Mouse (Mus musculus) retina, postnatal 7 days (tissue): Measurements from ENCODE around the gene Ripk3.

Experiments used
- DNase-seq: peaks from one replicate; pipeline ENCODE4 v3.0.0-alpha.2; 2012; ENCODE audit warnings: low read depth, low spot score

Gene Ripk3

GRCm38 (mm10) chr14:55788256-55789050 lies at the start of gene Ripk3:
Ripk3 (minus strand) TSS chr14:55788865.
- DNase-seq, result no peak

DNA sequence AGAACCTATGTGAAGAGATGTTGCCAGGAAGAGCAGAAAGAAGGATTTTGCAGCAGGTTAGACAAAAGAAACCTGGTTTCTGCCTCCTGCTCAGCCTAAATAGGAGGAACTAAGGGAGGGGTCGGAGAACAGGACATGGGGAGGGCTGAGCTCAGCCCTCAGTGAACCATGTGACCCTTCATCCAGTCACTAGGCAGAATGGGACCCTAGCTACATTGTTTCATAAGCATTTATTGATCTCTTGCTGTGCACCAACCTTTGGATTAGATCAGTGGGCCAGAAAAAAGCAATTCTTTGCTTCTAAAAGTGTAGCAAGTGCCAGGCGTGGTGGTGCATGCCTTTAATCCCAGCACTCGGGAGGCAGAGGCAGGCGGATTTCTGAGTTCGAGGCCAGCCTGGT lies 49.6 kb upstream of the Ripk3 start:
- no peak for DNase-seq

GRCm38 (mm10) chr14:55834808-55835533 lies 46.3 kb upstream of the Ripk3 start:
- DNase-seq, result no peak

- DNase-seq, result no peak
Measured at GRCm38 (mm10) chr14:55833126-55833525, 44.5 kb upstream of the Ripk3 start.

- DNase-seq, result no peak
Measured at GRCm38 (mm10) chr14:55830331-55830730, 41.7 kb upstream of the Ripk3 start.

DNA sequence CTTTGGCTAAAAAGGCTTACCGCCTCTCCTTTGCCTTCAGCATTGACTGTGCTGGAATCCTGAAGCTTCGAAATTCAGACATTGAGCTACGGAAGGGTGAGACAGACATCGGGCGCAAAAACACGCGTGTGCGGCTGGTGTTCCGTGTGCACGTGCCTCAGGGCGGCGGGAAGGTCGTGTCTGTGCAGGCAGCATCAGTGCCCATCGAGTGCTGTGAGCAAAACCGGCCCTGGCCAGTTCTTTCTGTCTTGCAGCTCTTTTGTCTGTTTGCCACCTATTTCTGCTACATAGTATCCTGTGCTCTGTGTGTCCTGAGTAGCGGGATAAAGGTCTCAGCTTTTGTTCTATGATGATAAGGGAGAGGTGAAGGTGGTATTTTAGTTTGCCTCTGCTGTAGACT lies 41.2 kb upstream of the Ripk3 start:
- no peak for DNase-seq

GRCm38 (mm10) chr14:55828716-55829263 lies 40.1 kb upstream of the Ripk3 start:
- DNase-seq, result no peak

- no peak for DNase-seq
Measured at GRCm38 (mm10) chr14:55826551-55827340, 38.1 kb upstream of the Ripk3 start.

GRCm38 (mm10) chr14:55826142-55826541 lies 37.5 kb upstream of the Ripk3 start:
- DNase-seq, result no peak

GRCm38 (mm10) chr14:55825216-55826051 lies 36.8 kb upstream of the Ripk3 start:
- DNase-seq, result no peak

DNA sequence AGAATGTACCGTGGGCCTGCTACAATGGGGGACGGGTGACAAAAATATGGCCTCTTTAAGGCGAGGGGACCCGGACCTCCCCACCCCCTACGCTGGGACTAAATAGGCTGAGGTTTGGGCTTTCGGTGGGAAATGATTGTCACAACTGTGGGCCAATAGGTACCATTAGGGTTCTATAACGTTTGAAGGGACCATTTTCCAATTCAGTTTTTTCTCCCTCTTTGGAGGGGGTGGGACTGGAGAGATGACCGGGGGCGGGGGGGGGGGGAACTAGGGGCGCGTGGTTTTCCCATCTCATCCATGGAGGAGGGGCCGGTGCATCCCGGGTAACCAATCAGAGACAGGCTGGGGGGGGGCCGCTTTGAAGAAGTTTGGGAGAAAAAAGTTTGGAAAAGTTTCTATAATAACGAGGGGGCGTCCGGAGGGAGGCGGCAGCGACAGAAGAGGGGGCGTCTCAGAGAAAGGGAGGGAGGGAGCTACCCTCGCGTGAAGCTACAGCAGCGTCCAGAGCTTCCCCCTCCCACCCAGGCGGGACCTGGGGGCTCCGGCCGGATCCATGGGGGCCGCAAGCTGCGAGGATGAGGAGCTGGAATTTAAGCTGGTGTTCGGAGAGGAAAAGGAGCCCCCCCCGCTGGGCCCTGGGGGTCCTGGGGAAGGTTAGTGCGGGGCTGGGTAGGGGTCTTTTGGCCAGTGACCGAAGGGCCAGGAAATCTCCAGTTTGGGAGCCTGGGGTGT lies 36.0 kb upstream of the Ripk3 start:
- no peak for DNase-seq

GRCm38 (mm10) chr14:55824001-55824480 lies 35.4 kb upstream of the Ripk3 start:
- DNase-seq, result no peak

GRCm38 (mm10) chr14:55822991-55823762 lies 34.5 kb upstream of the Ripk3 start, which contains the start of gene Nfatc4:
Nfatc4 (plus strand) TSS chr14:55823144.
- no peak for DNase-seq

- DNase-seq, result peak; percentile 60
Measured at GRCm38 (mm10) chr14:55822435-55822990, 33.8 kb upstream of the Ripk3 start.

DNA sequence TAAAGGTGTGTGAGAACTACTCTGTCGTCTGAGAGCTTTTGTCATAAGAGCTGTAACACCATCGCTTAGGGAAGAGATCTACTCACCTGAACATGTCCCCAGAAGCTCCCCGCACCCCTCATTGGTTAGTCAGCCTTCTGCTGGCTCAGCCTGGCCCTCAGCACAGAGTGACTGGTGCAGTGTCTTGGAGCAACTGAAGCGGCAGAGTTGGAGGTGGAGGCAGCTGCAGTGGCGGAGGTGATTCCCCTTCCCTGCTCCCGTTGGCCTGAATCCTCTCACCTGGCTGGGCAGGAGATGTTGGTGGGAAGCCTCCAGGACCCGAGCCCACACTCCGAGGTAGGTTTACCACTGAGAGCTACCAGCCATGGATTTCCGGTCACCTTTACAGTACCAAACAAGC lies 31.9 kb upstream of the Ripk3 start:
- DNase-seq, result no peak

- no peak for DNase-seq
Measured at GRCm38 (mm10) chr14:55819845-55820405, 31.3 kb upstream of the Ripk3 start.

DNA sequence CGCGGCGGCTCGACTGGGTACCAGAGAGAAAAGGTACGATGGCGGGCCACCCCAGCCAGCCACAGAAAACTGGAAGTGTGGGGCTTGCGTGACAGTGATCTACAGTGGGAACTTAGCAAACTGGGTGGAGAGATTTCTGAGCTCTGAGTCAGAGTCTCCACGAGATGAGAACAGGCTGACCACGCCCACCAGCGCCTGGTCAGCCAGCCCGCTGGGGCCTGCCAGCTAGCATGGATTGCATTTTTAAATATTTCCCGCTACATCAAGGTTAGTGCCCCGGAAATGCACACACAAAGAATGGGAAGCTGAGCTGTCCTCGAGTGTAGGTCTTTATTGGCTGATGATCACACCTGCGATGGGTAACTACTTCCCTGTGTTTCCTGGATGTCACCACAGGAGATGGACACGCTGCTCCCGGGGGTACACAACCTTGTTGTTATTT lies 26.7 kb upstream of the Ripk3 start:
- no peak for DNase-seq

DNA sequence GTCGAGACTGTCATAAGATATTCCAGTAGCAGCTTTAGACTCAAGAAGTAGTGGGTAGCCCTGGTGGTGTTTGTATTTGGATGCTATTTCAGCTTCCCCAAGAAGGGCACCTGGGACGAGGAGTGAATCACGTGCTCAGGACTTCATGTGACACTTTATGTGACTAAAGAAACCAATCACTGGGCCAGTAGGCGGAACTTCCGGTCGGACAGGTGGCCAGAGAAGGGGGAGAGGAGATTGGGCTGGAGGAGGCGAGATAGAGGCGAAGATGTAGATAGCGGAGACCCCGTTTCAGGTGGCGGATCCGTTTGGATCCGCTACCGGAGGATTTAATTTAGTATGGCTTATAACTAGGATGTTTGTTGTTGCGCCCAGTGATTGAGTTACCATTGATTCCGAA lies 26.2 kb upstream of the Ripk3 start:
- DNase-seq, result no peak
